ENCODE assay signal across 15 mouse cellular contexts in the genomic region with DNA sequence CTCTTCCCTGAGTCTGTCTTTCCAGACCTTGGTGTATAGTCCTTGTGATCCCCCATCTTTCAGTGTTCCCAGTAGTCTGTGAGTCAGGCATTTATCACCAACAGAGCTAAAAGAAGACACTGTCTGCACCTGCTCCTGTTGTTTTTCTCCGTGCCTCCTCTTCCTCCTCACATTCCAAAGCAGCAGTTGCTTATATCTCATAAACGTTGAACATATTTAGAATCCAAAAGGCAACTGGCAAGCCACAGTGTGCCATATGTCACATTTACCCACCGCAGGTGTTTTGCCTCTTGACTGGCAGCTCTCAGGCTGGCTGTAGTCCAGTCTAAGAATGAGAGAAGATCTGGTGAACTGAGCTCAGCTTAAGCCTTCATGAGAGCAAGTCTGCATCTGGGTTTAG.
DNase-seq lines count a peak whose midpoint lies in the region; ATAC-seq and TF ChIP-seq lines count a peak whose summit lies in the region.
"Had no signal": no experiment of that assay in that cellular context is flagged by ENCODE, and none has a peak within 500 bp of the region (broad histone marks: within the 10 kb centered on the region; RNA-seq: fewer than 3 reads in every experiment).

No protein-coding gene starts in this region.

- H3K27ac ChIP-seq in forebrain, postnatal 0 days (ENCODE audit: low read depth, low read length): no peak overlapping the region
- H3K27ac ChIP-seq in forebrain, embryonic 16.5 days (ENCODE audit: low read length): no peak overlapping the region
- no peak overlapping the region for H3K27ac ChIP-seq in layer of hippocampus, adult 2 months
- H3K27ac ChIP-seq in neural tube, embryonic 15.5 days (replicated peaks): no peak overlapping the region
- H3K27ac ChIP-seq: forebrain, embryonic 12.5 days; heart, adult 2 months; intestine, embryonic 15.5 days; liver, embryonic 12.5 days; midbrain, embryonic 15.5 days had no signal

- no peak overlapping the region for H3K4me2 ChIP-seq in forebrain, postnatal 0 days (ENCODE audit: low read depth)
- H3K4me2 ChIP-seq in forebrain, embryonic 16.5 days (ENCODE audit: low read length): no peak overlapping the region
- H3K4me2 ChIP-seq in neural tube, embryonic 15.5 days: no peak overlapping the region
- H3K4me2 ChIP-seq: forebrain, embryonic 12.5 days; intestine, embryonic 15.5 days; liver, embryonic 12.5 days; midbrain, embryonic 15.5 days had no signal

- no peaks in the 10 kb centered on the region for H3K9me3 ChIP-seq in forebrain, postnatal 0 days (ENCODE audit: low read length)
- no peaks in the 10 kb centered on the region for H3K9me3 ChIP-seq in forebrain, embryonic 16.5 days (ENCODE audit: control insufficient read depth, low read length)
- H3K9me3 ChIP-seq in neural tube, embryonic 15.5 days (replicated peaks): no peaks in the 10 kb centered on the region
- H3K9me3 ChIP-seq: forebrain, embryonic 12.5 days; intestine, embryonic 15.5 days; liver, embryonic 12.5 days; midbrain, embryonic 15.5 days had no signal

- H3K27me3 ChIP-seq in forebrain, postnatal 0 days (ENCODE audit: insufficient read depth, low read length): no peaks in the 10 kb centered on the region
- H3K27me3 ChIP-seq in forebrain, embryonic 16.5 days (replicated peaks; ENCODE audit: control insufficient read depth, insufficient read depth, low read length): no peaks in the 10 kb centered on the region
- no peaks in the 10 kb centered on the region for H3K27me3 ChIP-seq in neural tube, embryonic 15.5 days (replicated peaks)
- H3K27me3 ChIP-seq: forebrain, embryonic 12.5 days; intestine, embryonic 15.5 days; liver, embryonic 12.5 days; midbrain, embryonic 15.5 days had no signal

- 59% methylated on average over 3 of the region's 3 CpGs for WGBS in forebrain, postnatal 0 days
- 62% methylated on average over 3 of the region's 3 CpGs for WGBS in forebrain, embryonic 16.5 days
- WGBS in neural tube, embryonic 15.5 days: 77% methylated on average over 3 of the region's 3 CpGs

- DNase-seq in forebrain, postnatal 0 days: peak; percentile 56
- peak; percentile 53 to 55 for DNase-seq in cerebellum, adult 18-20 months
- DNase-seq in layer of hippocampus, adult 2 months (ENCODE audit: low spot score in 2 of 2): peak; percentile 26 to 52
- DNase-seq in left cerebral cortex, postnatal 36 days (ENCODE audit: low spot score in 2 of 2): peak; percentile 36 to 37
- no peak for DNase-seq in gastrocnemius, adult 18-20 months (ENCODE audit: low spot score)
- DNase-seq in heart, adult 8-10 months (ENCODE audit: low spot score): no peak
- DNase-seq: heart, adult 2 months; heart, postnatal 36 days; lung, postnatal 14 days had no signal

- H3K4me1 ChIP-seq in forebrain, postnatal 0 days (ENCODE audit: insufficient read depth): no peaks in the 10 kb centered on the region
- H3K4me1 ChIP-seq in forebrain, embryonic 16.5 days (replicated peaks; ENCODE audit: control insufficient read depth, insufficient read depth, low read length): no peaks in the 10 kb centered on the region
- H3K4me1 ChIP-seq in neural tube, embryonic 15.5 days: no peaks in the 10 kb centered on the region
- H3K4me1 ChIP-seq: forebrain, embryonic 12.5 days; intestine, embryonic 15.5 days; liver, embryonic 12.5 days; midbrain, embryonic 15.5 days had no signal

- no peaks in the 10 kb centered on the region for H3K36me3 ChIP-seq in forebrain, postnatal 0 days (ENCODE audit: insufficient read depth)
- H3K36me3 ChIP-seq in forebrain, embryonic 16.5 days (ENCODE audit: control insufficient read depth, insufficient read depth): no peaks in the 10 kb centered on the region
- no peaks in the 10 kb centered on the region for H3K36me3 ChIP-seq in neural tube, embryonic 15.5 days
- H3K36me3 ChIP-seq: forebrain, embryonic 12.5 days; intestine, embryonic 15.5 days; liver, embryonic 12.5 days; midbrain, embryonic 15.5 days had no signal

- no peak for TF ChIP-seq CTCF in forebrain, postnatal 0 days (IDR thresholded peaks at IDR 0.05; ENCODE audit: low read depth)
- no peak for TF ChIP-seq CTCF in layer of hippocampus, adult 2 months (conservative IDR thresholded peaks at IDR 0.05)

- H3K4me3 ChIP-seq in forebrain, postnatal 0 days (ENCODE audit: low read depth, low read length): no peak overlapping the region
- no peak overlapping the region for H3K4me3 ChIP-seq in forebrain, embryonic 16.5 days (replicated peaks; ENCODE audit: low read length)
- no peak overlapping the region for H3K4me3 ChIP-seq in layer of hippocampus, adult 2 months
- no peak overlapping the region for H3K4me3 ChIP-seq in neural tube, embryonic 15.5 days (replicated peaks)
- H3K4me3 ChIP-seq: forebrain, embryonic 12.5 days; heart, adult 2 months; intestine, embryonic 15.5 days; liver, embryonic 12.5 days; midbrain, embryonic 15.5 days had no signal

- peak; percentile 18; the same call in 1 of the 2 replicates for ATAC-seq in forebrain, postnatal 0 days
- no peak for ATAC-seq in forebrain, embryonic 16.5 days
- ATAC-seq in neural tube, embryonic 15.5 days (ENCODE audit: low FRiP score): no peak
- ATAC-seq: intestine, embryonic 15.5 days; liver, embryonic 12.5 days; midbrain, embryonic 15.5 days had no signal

- intact Hi-C loops in left cerebral cortex, postnatal 36 days (cut with DNase I): no loop called here

- H3K9ac ChIP-seq in forebrain, postnatal 0 days: no peak overlapping the region
- no peak overlapping the region for H3K9ac ChIP-seq in forebrain, embryonic 16.5 days (replicated peaks; ENCODE audit: low read depth, low read length)
- no peak overlapping the region for H3K9ac ChIP-seq in neural tube, embryonic 15.5 days (replicated peaks)
- H3K9ac ChIP-seq: forebrain, embryonic 12.5 days; intestine, embryonic 15.5 days; liver, embryonic 12.5 days; midbrain, embryonic 15.5 days had no signal

Comparison
In these comparisons a context has a peak if more than half of its experiments do, and no peak if none do; other contexts are left out.
1. DNase-seq: peak in forebrain, postnatal 0 days (single experiment), cerebellum, adult 18-20 months (2 of 2), layer of hippocampus, adult 2 months (2 of 2) and left cerebral cortex, postnatal 36 days (2 of 2); none in gastrocnemius, adult 18-20 months (single experiment) and heart, adult 8-10 months (single experiment).